Mouse (Mus musculus): ENCODE results near the gene Ankrd11.

Gene Ankrd11

GRCm38 (mm10) chr8:123042158-123042973, at the start of gene Ankrd11:
Gene Ankrd11, minus strand, starts transcription at chr8:123042277.
- peak; percentile 58; the same call in 1 of the 2 replicates for TF ChIP-seq GATA4 (IDR thresholded peaks at IDR 0.05; ENCODE audit: insufficient replicate concordance, low read length)

DNA sequence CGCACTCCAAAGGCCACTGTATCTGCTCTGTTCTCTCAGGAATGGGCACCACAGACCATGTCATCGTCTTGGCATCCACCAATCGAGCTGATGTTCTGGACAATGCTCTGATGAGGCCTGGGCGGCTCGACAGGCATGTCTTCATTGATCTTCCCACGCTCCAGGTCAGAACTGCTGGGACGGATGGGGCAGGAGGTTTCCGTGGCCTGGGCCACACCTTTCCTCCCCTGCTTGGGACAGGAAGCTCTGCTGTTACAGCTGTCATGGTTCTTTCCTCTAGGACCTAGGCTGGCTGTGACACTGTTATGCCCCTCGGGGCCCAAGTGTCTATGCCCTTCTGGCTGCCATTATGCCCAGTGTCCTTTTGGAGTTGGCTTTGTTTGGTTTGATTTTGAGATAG, 45.2 kb upstream of the Ankrd11 start:
- TF ChIP-seq GATA4 (IDR thresholded peaks at IDR 0.05; ENCODE audit: insufficient replicate concordance, low read length) = no peak

- TF ChIP-seq GATA4 (IDR thresholded peaks at IDR 0.05; ENCODE audit: insufficient replicate concordance, low read length) = no peak
Measured at GRCm38 (mm10) chr8:123083610-123084009, 41.5 kb upstream of the Ankrd11 start.

- TF ChIP-seq GATA4 (IDR thresholded peaks at IDR 0.05; ENCODE audit: insufficient replicate concordance, low read length) = no peak
Measured at GRCm38 (mm10) chr8:123082993-123083392, 40.9 kb upstream of the Ankrd11 start.

DNA sequence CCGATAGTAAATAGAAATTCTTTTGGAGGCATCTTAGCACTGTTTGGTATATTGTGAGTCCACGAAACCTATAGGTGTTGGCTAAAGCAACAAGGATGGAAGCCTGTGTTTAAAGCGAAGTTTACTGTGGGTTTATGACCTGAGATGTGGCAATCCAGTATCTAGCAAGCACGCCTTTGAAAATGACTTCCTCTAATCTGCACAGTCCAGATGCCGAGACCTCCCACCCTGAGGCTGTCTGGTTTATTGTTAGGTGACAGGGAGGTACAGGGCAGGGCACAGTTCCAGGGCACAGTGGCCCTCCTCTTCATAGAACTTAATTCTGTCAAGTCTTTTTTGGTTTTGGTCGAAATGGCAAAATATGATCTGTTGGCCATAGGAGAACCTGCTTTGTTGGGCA, 35.1 kb upstream of the Ankrd11 start:
- no peak for TF ChIP-seq GATA4 (IDR thresholded peaks at IDR 0.05; ENCODE audit: insufficient replicate concordance, low read length)

GRCm38 (mm10) chr8:123071176-123071575, 29.1 kb upstream of the Ankrd11 start:
- no peak for TF ChIP-seq GATA4 (IDR thresholded peaks at IDR 0.05; ENCODE audit: insufficient replicate concordance, low read length)

- TF ChIP-seq GATA4 (IDR thresholded peaks at IDR 0.05; ENCODE audit: insufficient replicate concordance, low read length) = no peak
Measured at GRCm38 (mm10) chr8:123066101-123066683, 24.1 kb upstream of the Ankrd11 start.

GRCm38 (mm10) chr8:123065214-123066100, 23.4 kb upstream of the Ankrd11 start:
- peak; percentile 57; the same call in 1 of the 2 replicates for TF ChIP-seq GATA4 (IDR thresholded peaks at IDR 0.05; ENCODE audit: insufficient replicate concordance, low read length)

DNA sequence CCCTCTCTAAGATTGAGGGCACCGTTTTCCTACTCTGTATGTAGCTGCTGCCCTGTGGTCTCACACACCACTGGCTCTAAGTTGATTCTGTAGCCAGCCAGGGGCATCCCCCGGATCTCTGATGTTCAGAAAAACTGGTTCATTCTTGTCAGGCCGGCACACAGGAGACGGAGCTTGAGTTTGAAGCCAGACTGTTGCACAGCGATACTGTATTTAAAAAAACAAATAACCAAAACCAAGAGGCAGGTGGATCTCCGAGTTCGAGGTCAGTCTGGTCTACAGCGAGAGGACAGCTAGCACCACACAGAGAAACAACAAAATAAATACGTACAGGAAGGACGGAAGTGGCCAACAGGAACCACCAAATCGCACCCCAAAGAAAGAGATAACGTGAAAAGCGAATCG, 22.7 kb upstream of the Ankrd11 start:
- TF ChIP-seq GATA4 (IDR thresholded peaks at IDR 0.05; ENCODE audit: insufficient replicate concordance, low read length) = no peak

DNA sequence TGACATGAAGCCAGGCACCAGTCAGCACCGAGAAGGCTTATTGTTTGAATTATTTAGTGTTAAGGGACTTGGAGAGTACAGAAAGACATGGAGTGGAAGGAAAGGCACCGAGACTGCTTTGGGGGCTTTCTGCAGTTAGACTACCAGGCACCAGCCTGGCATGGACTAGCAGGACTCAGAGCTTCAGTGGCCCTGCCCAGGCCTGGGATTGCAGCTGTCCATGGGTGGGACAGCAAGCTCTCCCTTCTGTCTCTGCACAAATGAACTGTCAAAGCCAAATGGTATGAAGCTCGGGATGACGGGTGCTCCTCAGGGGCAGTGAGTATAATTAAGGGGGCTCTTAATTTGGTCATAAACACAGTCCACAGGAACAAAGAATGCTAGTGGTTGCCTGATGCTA, 22.0 kb upstream of the Ankrd11 start:
- TF ChIP-seq GATA4 (IDR thresholded peaks at IDR 0.05; ENCODE audit: insufficient replicate concordance, low read length) = no peak

GRCm38 (mm10) chr8:123062721-123063120, 20.6 kb upstream of the Ankrd11 start, which contains the start of gene Spg7:
Gene Spg7, plus strand, starts transcription at chr8:123062942.
- no peak for TF ChIP-seq GATA4 (IDR thresholded peaks at IDR 0.05; ENCODE audit: insufficient replicate concordance, low read length)

- no peak for TF ChIP-seq GATA4 (IDR thresholded peaks at IDR 0.05; ENCODE audit: insufficient replicate concordance, low read length)
Measured at GRCm38 (mm10) chr8:123051458-123051857, 9.4 kb upstream of the Ankrd11 start.

DNA sequence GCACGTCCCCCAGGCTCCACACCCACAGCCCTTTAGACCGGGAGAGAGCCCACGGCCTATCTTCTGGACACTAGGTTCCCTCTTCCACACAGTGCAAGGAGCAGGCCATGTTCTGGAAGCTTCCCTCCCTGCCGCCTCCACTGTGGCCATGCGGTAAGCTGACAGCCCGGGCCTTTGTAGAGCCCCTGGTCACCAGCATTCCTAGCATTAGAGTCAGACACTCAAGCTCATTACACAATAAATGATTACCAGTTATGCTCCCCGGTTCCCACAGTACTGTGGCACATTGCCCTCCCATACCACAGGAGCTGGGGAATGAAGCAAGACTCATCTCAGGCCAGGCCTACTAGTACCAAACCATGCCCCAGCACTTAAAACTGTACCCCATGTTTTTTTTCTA, 6.3 kb upstream of the Ankrd11 start:
- no peak for TF ChIP-seq GATA4 (IDR thresholded peaks at IDR 0.05; ENCODE audit: insufficient replicate concordance, low read length)

GRCm38 (mm10) chr8:123047827-123048226, 5.8 kb upstream of the Ankrd11 start:
- TF ChIP-seq GATA4 (IDR thresholded peaks at IDR 0.05; ENCODE audit: insufficient replicate concordance, low read length) = no peak

DNA sequence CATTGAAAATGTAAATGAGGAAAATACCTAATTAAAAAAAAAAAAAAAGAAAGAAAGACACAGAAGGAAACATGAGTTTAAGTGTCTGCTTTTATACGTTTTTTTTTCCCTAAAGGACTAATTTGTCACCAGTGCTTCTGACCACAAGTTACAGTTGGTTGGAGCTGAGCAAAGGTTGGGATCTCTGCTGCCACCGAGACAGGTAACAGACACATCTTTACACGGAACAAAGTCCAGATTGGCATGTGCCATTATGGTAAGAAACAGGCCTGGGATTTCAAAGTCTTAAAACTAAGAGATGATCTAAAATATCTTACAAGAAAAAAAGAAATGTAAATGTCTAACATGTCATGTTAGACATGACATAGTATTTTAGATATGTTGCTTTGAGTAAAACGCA, 4.6 kb upstream of the Ankrd11 start:
- TF ChIP-seq GATA4 (IDR thresholded peaks at IDR 0.05; ENCODE audit: insufficient replicate concordance, low read length) = no peak

All from liver, adult (tissue).